Mouse (Mus musculus) hindbrain, embryonic 11.5 days (tissue): ENCODE results near the gene Klhl29. TPM values are rescaled to one million over a fixed set of nuclear protein-coding genes. Genes with fewer than 3 reads are reported as not detected.
A peak's percentile ranks its signal among the peaks of the same experiment; 100 is the strongest.

Experiments
- ATAC-seq: fragments of 200-750 bp; cut with Nextera tagmentation; 2 replicates; pipeline ENCODE4 v1.8.0; 2017; ENCODE audit warnings: mild to moderate bottlenecking, moderate TSS enrichment, moderate library complexity; ENCODE audit not compliant: low FRiP score
- DNase-seq: peaks from one replicate; pipeline ENCODE4 v3.0.0-alpha.2; 2015; ENCODE audit warnings: low spot score
- H3K27ac ChIP-seq: fragments of 300-500 bp; sonication (generic); 2 replicates; pipeline ENCODE4 v1.5.1; 2014; ENCODE audit warnings: mild to moderate bottlenecking, low read depth, low read length
- H3K27me3 ChIP-seq: fragments of 300-500 bp; sonication (generic); 2 replicates; pipeline ENCODE4 v1.6.1; 2014; ENCODE audit warnings: mild to moderate bottlenecking, low read length, moderate library complexity, mixed read lengths; ENCODE audit not compliant: control insufficient read depth, insufficient read depth
- H3K36me3 ChIP-seq: fragments of 300-500 bp; sonication (generic); 2 replicates; pipeline ENCODE4 v1.6.1; 2014; ENCODE audit warnings: mild to moderate bottlenecking, low read length, moderate library complexity, mixed read lengths; ENCODE audit not compliant: control insufficient read depth, insufficient read depth
- H3K4me1 ChIP-seq: fragments of 300-500 bp; sonication (generic); replicated peaks from 2 replicates; pipeline ENCODE4 v1.6.1; 2014; ENCODE audit warnings: low read length, mixed read lengths; ENCODE audit not compliant: control insufficient read depth, insufficient read depth
- H3K4me2 ChIP-seq: fragments of 300-500 bp; sonication (generic); replicated peaks from 2 replicates; pipeline ENCODE4 v1.6.1; 2014; ENCODE audit warnings: mild to moderate bottlenecking, low read depth, low read length
- H3K4me3 ChIP-seq: fragments of 300-500 bp; sonication (generic); 2 replicates; pipeline ENCODE4 v1.5.1; 2014; ENCODE audit warnings: low read depth, low read length
- H3K9ac ChIP-seq: fragments of 300-500 bp; sonication (generic); 2 replicates; pipeline ENCODE4 v1.6.1; 2014; ENCODE audit warnings: low read depth, low read length
- H3K9me3 ChIP-seq: fragments of 300-500 bp; sonication (generic); 2 replicates; pipeline ENCODE4 v1.6.1; 2016; ENCODE audit warnings: low read length; ENCODE audit not compliant: control insufficient read depth
- WGBS: fragments of 180-500 bp; shearing (Covaris S2); extraction: QIAGEN DNeasy Blood & Tissue Kit; methylation state at CpG from one replicate; pipeline ENCODE4 v1.1.7; 2014; 5-methylcytosine and 5-hydroxymethylcytosine counted together
- polyA plus RNA-seq: library from polyadenylated mRNA; unstranded; fragments of >200 nt; fragmentation: Nextera tagmentation; extraction: Ambion mirVana; gene quantifications from 2 replicates; pipeline ENCODE4 v1.2.1, GENCODE M21; 2014

Klhl29 gene
- polyA plus RNA-seq, 1 experiment from 2014 or later, result 2.6 TPM

GRCm38 (mm10) chr12:5397423-5397822 is 21.9 kb upstream of the Klhl29 start:
- 65% methylated on average over 5 of the region's 5 CpGs for WGBS
- Histone ChIP-seq H3K36me3 (no peaks in the 10 kb centered on the region), H3K9ac (no peak overlapping the region), H3K4me2 (no peak overlapping the region), H3K4me1 (no peaks in the 10 kb centered on the region), H3K4me3 (no peak overlapping the region), H3K27me3 (no peaks in the 10 kb centered on the region), H3K9me3 (no peaks in the 10 kb centered on the region), H3K27ac (no peak overlapping the region)
- no peak for DNase-seq
- ATAC-seq, result no peak

GRCm38 (mm10) chr12:5395188-5395587 is 19.7 kb upstream of the Klhl29 start:
- Histone ChIP-seq H3K9me3 (no peaks in the 10 kb centered on the region), H3K27ac (no peak overlapping the region), H3K4me3 (no peak overlapping the region), H3K4me1 (no peaks in the 10 kb centered on the region), H3K27me3 (no peaks in the 10 kb centered on the region), H3K4me2 (no peak overlapping the region), H3K36me3 (no peaks in the 10 kb centered on the region), H3K9ac (no peak overlapping the region)
- no peak for ATAC-seq
- no peak for DNase-seq
- 69% methylated on average over 3 of the region's 3 CpGs for WGBS

- WGBS, result 88% methylated on average over 1 of the region's 1 CpGs
- Histone ChIP-seq H3K4me2 (no peak overlapping the region), H3K9ac (no peak overlapping the region)
Observed at GRCm38 (mm10) chr12:5387112-5387511, 11.6 kb upstream of the Klhl29 start.

GRCm38 (mm10) chr12:5386688-5387087 is 11.2 kb upstream of the Klhl29 start:
- Histone ChIP-seq H3K27ac (no peak overlapping the region), H3K36me3 (no peaks in the 10 kb centered on the region)
- ATAC-seq, result no peak

More at GRCm38 (mm10) chr12:5387112-5387511, 11.6 kb upstream of the Klhl29 start:
- no peak overlapping the region for H3K4me3 ChIP-seq
- DNase-seq (no peak), ATAC-seq (no peak)
- no peak overlapping the region for H3K27ac ChIP-seq
- no peaks in the 10 kb centered on the region for H3K27me3 ChIP-seq
- no peaks in the 10 kb centered on the region for H3K4me1 ChIP-seq
- no peaks in the 10 kb centered on the region for H3K36me3 ChIP-seq
- H3K9me3 ChIP-seq, result no peaks in the 10 kb centered on the region

GRCm38 (mm10) chr12:5381694-5382093 is 6.2 kb upstream of the Klhl29 start:
- H3K36me3 ChIP-seq, result no peaks in the 10 kb centered on the region
- H3K27me3 ChIP-seq, result no peaks in the 10 kb centered on the region
- no peak overlapping the region for H3K4me2 ChIP-seq
- no peaks in the 10 kb centered on the region for H3K9me3 ChIP-seq
- no peak for DNase-seq
- no peak overlapping the region for H3K27ac ChIP-seq
- H3K4me3 ChIP-seq, result no peak overlapping the region
- no peak for ATAC-seq
- no peak overlapping the region for H3K9ac ChIP-seq
- H3K4me1 ChIP-seq, result no peaks in the 10 kb centered on the region

More at GRCm38 (mm10) chr12:5386688-5387087, 11.2 kb upstream of the Klhl29 start:
- DNase-seq, result no peak
- Histone ChIP-seq H3K9me3 (no peaks in the 10 kb centered on the region), H3K4me1 (no peaks in the 10 kb centered on the region), H3K27me3 (no peaks in the 10 kb centered on the region), H3K4me3 (no peak overlapping the region), H3K9ac (no peak overlapping the region), H3K4me2 (no peak overlapping the region)

- peaks cover 2% of the 10 kb centered on the region; the same call in 1 of the 2 replicates for H3K27me3 ChIP-seq
- peak overlapping the region; percentile 88 for H3K4me2 ChIP-seq
- H3K4me1 ChIP-seq, result no peaks in the 10 kb centered on the region
- peak overlapping the region; percentile 65 for H3K4me3 ChIP-seq
- peak overlapping the region; percentile 88 for H3K9ac ChIP-seq
- peak; percentile 73 for DNase-seq
- no peaks in the 10 kb centered on the region for H3K36me3 ChIP-seq
- no peaks in the 10 kb centered on the region for H3K9me3 ChIP-seq
- H3K27ac ChIP-seq, result peak overlapping the region; percentile 82
- under 1% methylated on average over 61 of the region's 84 CpGs for WGBS
- peak; percentile 71 for ATAC-seq
Observed at GRCm38 (mm10) chr12:5374684-5375615, 532 bp downstream of the Klhl29 start.

GRCm38 (mm10) chr12:5374196-5374683 is 1.2 kb downstream of the Klhl29 start:
- H3K4me3 ChIP-seq, result peak overlapping the region; percentile 65
- DNase-seq, result peak; percentile 62
- under 1% methylated on average over 31 of the region's 31 CpGs for WGBS
- H3K27ac ChIP-seq, result peak overlapping the region; percentile 82; the same call in 1 of the 2 replicates
- peaks cover 2% of the 10 kb centered on the region; the same call in 1 of the 2 replicates for H3K27me3 ChIP-seq
- H3K36me3 ChIP-seq, result no peaks in the 10 kb centered on the region
- peak overlapping the region; percentile 88 for H3K9ac ChIP-seq
- H3K4me1 ChIP-seq, result no peaks in the 10 kb centered on the region
- ATAC-seq, result peak; percentile 15; the same call in 1 of the 2 replicates
- H3K4me2 ChIP-seq, result peak overlapping the region; percentile 88
- H3K9me3 ChIP-seq, result no peaks in the 10 kb centered on the region

GRCm38 (mm10) chr12:5373641-5374195 is 1.8 kb downstream of the Klhl29 start:
- no peaks in the 10 kb centered on the region for H3K9me3 ChIP-seq
- no peaks in the 10 kb centered on the region for H3K36me3 ChIP-seq
- H3K27ac ChIP-seq, result peak overlapping the region; percentile 40; the same call in 1 of the 2 replicates
- DNase-seq, result peak; percentile 71
- H3K4me1 ChIP-seq, result no peaks in the 10 kb centered on the region
- ATAC-seq, result peak; percentile 13; the same call in 1 of the 2 replicates
- H3K4me3 ChIP-seq, result peak overlapping the region; percentile 65
- peaks cover 2% of the 10 kb centered on the region; the same call in 1 of the 2 replicates for H3K27me3 ChIP-seq
- H3K9ac ChIP-seq, result peak overlapping the region; percentile 88
- H3K4me2 ChIP-seq, result peak overlapping the region; percentile 88
- WGBS, result 0% methylated on average over 42 of the region's 42 CpGs
